Mouse (Mus musculus) neutrophil, adult 5-6 weeks (primary cell): ENCODE measurements around the gene Dnaja1. TPM values are rescaled to one million over a fixed set of nuclear protein-coding genes. Genes with fewer than 3 reads are reported as not detected.

Source experiments
- ATAC-seq: fragments of 151-379, 151-347 bp; 2 replicates; pipeline ENCODE4 v1.8.0; 2017; ENCODE audit warnings: mild to moderate bottlenecking, moderate TSS enrichment; ENCODE audit not compliant: insufficient number of reproducible peaks, poor library complexity, low FRiP score, severe bottlenecking; ENCODE audit errors: extremely low read depth
- total RNA-seq: library from RNA; stranded (forward); fragments of 200-1000 nt; gene quantifications from 2 replicates; pipeline ENCODE4 v1.2.3, GENCODE M21; 2017

Dnaja1 gene
- total RNA-seq, 1 experiment from 2014 or later: 454 TPM

- ATAC-seq: no peak
Measured at GRCm38 (mm10) chr4:40727247-40727646, 5.3 kb downstream of the Dnaja1 start.

DNA sequence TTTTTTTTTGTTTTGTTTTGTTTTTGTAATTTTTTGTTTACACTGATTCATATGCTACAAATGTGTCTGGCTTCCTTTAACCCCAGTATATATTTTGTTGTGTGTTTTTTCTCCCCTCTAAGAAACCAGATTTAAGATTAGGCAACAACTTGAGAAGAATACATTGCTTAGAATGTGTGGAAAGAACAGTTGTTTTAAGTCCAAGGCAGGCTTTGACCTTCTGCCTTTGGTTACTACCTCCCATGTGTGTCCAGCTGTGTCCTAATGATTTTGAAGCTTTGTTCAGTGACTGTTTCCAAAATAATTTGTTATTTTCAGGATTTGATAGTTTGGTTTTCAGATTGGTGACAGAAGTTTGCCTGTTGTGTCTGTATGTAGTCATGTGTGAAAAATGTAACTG lies 9.3 kb downstream of the Dnaja1 start:
- ATAC-seq: no peak

DNA sequence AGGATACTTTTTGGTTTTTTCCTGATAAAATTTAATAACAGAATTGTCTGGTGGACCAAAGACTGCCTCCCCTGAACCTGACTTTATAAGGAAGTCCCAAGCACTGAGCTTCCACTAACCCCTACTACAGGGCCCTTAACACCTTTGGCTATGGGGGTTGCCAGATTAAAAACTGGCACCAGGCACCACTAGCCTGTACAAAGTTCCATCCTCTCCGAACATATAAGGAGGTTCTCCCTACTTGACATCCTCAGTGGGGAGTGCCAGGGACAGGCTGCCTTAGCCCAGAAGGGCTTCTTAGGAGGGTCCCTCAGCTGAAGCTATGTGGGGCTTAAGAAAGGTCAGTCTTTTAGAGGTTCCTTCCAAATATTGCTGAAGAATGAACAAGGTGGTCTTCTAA lies 13.4 kb downstream of the Dnaja1 start:
- ATAC-seq: no peak

DNA sequence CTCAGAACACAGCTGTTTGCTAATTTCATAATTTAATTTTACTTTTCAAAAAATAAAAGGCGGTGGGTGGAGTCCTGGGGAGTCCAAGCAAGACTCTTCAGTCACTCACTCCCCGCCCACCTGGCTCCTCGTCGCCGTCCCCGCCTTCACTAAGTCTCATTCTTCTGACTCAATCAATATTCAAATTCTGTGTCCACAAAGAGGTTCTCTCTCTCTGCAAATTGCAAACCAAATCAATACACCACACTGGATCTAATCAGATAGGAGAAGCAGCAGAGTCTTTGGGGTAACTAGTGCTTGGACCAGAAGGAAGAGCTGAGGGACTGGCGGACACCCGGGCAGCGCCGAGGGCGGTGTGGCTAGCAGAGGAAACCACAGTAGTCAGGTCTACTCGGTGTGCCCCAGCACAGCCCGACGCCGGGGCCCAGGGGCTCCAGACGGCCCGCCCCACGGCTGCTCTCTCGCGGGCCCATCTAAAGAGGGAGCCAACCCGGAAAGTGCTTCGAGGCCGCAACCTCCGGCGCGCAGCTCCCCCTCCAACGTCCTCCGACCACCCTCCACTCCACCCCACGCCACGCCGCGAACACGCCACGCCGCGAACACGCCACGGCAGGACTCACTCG lies 35.3 kb downstream of the Dnaja1 start:
- peak; percentile 3; the same call in 1 of the 2 replicates for ATAC-seq

DNA sequence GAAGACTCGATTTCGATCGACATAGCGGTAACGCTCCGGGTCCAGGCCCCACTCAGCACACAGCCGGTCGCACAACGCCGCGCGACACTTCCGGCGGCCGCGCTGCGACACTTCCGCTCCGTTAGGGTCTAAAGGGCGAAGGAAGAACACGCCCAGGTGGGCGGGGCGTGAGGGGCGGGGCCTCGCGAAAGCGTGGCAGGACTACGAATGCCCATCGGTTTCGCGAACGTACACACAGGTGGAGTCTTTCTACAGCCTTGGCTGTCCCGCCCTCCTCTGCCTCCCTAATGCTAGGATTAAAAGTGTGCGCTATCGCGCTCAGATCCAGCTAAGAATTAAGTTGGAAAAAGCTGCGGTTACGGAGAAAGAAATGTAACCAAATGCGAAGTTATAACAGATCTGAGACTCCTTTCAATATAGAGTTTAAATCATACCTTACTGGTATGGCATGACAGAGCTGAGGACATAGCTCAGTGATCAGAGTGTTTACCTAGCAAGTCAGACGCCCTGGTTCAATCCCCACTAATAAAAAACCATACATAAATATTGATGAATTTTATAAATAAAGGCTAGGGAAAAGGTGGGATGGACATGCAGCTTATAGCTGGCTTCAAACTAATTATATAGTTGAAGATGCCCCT lies 36.0 kb downstream of the Dnaja1 start, which contains the start of gene Smu1:
Gene Smu1, minus strand, starts transcription at position 144 of the 641 bp plus-strand sequence.
- ATAC-seq: peak; percentile 98

GRCm38 (mm10) chr4:40759876-40760275 lies 37.9 kb downstream of the Dnaja1 start:
- ATAC-seq: no peak

- ATAC-seq: peak; percentile 83
Measured at GRCm38 (mm10) chr4:40774279-40775259, 52.6 kb downstream of the Dnaja1 start.

- ATAC-seq: no peak
Measured at GRCm38 (mm10) chr4:40776416-40776815, 54.5 kb downstream of the Dnaja1 start.

DNA sequence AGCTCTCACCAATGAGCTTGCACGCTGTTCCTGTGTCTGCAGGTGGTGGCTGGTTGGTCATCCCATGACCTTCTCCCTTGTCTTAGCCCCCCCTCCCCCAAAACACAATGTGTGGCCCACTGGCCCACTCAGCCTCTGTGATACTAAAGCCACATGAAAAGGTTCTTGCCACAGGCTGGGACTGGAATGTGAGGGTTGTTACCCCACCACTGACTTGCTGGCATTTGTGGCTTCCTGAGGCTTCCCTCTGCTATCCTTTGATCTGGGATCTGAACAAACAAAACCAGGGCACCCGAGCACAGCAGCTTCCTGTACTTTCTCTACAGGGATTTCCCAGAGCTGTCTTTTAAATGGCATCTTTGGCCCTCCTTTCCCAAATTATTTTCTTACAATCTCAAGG lies 55.2 kb downstream of the Dnaja1 start:
- no peak for ATAC-seq

DNA sequence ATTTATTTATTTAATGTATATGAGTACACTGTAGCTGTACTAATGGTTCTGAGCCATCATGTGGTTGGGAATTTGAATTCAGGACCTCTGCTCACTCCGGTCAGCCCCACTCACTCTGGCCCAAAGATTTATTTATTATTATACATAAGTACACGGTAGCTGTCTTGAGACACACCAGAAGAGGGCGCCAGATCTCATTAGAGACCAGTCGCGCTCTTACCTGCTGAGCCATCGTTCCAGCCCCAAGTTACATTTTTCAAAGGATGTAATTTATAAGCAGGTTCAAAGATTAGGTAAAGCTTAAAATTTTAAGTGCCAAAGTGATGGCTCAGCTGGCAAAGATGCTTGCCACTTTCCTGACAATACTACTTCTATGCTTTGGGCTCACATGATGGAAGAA lies 56.7 kb downstream of the Dnaja1 start:
- no peak for ATAC-seq

DNA sequence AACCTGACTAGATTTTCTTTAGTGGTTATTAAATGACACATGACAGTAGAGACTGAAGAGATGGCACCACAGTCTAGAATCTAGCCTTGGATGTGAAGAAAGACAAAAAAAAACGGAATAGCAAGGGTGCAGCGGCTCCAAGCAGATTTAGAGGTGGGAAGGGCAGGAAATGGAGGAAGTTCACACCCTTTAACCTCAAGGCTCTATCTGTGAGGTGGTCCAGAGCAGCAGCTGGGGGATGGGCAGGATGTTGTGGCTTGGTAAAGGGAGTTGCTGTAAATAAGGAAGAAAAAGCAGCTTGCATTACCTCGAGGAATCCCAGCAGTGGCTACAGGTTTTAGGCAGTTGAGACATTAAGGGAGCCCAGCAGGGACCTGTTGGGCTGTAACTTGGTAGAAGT lies 59.2 kb downstream of the Dnaja1 start:
- ATAC-seq: peak; percentile 50

DNA sequence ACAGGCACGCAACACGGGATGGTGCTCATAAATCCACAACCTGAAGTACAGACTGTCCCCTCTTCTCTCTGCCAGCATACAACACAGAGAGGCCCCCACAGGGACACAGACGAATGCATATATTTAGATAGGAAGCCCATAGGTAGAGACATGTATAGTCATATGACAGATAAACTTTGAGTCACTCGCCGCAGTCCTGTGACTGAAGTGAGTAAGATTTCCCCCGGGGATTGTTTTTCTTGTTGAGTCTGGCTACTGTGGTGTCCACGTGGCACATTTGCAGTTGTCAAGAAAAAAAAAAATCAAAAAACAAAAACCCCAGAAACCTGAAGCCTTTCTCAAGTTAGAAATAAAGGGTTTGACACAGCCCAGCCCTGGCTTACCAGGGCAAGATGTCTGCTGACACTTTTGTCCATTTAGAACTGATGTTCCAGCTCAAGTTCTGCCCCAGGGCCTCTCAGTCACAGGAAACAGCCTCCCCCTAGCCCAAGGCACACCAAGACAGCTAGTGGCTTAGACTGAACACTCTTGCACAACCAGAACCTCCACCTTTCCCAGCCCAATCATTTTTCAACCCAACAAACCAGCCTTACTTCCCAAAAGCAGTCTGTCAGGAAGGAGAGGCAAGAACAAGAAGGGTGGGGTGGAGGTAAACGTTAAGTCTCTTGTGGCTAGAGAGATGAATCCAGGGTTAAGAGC lies 60.0 kb downstream of the Dnaja1 start:
- ATAC-seq: peak; percentile 45

- no peak for ATAC-seq
Measured at GRCm38 (mm10) chr4:40783049-40783448, 61.1 kb downstream of the Dnaja1 start.

DNA sequence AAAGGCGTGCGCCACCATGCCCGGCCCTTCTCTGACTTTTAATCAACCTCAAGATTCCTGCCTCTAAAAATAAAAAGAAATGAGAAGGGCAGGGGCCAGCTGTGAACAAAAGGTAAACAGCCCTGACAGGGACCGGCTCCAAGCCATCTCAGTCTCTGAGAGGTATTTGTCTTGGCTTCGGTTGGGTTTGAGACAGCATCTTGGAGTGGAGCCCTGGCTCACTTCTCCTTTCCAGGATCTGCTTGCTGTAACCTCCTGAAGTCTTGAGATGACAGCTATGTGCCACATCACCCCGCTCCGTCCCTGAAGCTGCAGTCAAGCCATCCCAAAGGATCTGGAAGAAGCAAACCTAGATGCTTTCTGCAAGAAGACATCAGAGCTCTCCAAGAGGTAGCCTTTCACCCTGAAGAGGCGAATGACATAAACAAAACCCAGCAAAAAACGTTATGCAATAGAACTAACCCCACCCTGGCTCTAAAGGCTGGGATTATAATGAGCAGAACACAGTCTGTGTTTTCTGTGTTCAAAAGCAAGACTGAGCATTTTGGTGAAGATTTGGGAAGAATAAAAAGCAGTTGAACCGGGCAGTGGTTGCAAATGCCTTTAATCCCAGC lies 62.7 kb downstream of the Dnaja1 start:
- no peak for ATAC-seq

GRCm38 (mm10) chr4:40785620-40786166 lies 63.7 kb downstream of the Dnaja1 start:
- ATAC-seq: no peak

DNA sequence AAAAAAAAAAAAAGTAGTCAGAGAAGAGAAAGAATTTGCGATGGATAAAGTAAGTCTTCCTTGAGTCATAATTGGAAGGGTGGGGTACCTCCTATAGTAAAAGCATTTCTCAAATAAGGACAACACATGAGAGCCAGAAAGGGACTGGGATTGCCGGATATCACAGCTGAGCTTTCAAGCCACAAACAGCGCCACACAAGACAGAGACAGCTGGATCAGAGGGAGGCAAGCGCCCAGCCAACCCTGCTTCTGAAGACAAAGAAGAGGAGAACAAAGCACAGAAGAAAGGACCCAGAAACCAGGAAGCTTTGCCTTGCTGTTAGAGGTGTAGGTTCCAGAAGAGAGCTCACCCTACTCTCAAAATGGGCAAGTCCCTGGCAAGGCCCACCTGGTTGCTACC lies 64.6 kb downstream of the Dnaja1 start:
- ATAC-seq: no peak
